Mouse (Mus musculus) cerebellum, adult 2 months (tissue): ENCODE measurements around the gene Ccdc87.

Source experiments
- CTCF ChIP-seq: fragments of 200-500 bp; IDR thresholded peaks from 2 replicates; pipeline ENCODE4 v1.5.1; 2011; ENCODE audit warnings: low read depth, mild to moderate bottlenecking, control low read depth, low read length, moderate library complexity, borderline replicate concordance; ENCODE audit not compliant: insufficient read depth
- POLR2A ChIP-seq: fragments of 200-500 bp; IDR thresholded peaks from 2 replicates; pipeline ENCODE4 v1.6.1; 2011; ENCODE audit warnings: low read length, control low read depth, borderline replicate concordance; ENCODE audit not compliant: insufficient read depth

DNA sequence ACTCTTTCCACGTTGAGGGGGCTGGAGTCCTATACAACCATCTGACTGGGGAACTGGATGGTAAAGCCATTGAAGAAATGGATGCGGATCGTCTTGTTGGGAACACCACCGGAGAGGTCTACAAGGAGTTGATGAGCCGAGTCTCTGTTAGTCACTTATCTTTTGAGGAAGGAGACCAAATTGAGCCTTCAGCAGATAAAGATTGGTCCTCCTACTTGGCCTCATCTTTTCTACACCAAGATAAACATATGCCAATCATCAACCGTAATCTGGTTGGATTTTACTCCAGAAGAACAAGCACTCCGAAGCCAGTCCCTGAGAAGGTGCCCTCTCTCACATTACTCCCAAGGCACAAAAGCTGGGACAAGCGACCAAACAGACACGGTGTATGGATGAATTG lies 1.7 kb downstream of the Ccdc87 start:
- TF ChIP-seq CTCF (no peak), POLR2A (no peak)
